Mouse (Mus musculus) erythroblast, embryonic 14.5 days (primary cell): Measurements from ENCODE around the gene Noct.

Source experiments
- GATA1 ChIP-seq: IDR thresholded peaks from 2 replicates; pipeline ENCODE4 v1.6.1; 2012; ENCODE audit warnings: low read length, inconsistent platforms, mixed read lengths
- TAL1 ChIP-seq: IDR thresholded peaks from 3 replicates; pipeline ENCODE4 v1.6.1; 2012; ENCODE audit warnings: low read length, inconsistent platforms, mixed read lengths

DNA sequence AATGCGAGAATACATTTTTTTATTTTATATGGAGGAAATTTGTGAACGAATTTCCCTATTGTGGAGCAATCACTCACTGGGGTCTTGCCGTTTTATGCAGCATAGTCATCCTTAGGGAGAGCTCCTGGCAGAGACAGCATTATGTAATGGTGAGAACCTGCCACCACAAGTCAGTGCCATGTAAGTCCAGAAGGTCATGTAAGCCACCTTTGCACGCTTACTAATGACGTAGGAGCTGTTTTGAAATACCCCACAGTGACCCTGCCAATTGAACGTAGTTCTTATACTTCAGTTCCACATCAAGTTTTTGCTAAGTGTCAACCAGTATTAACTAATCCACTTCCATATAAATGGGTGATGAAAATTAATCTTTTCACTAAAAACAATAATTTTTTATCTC, 20.3 kb upstream of the Noct start:
- no peak for TF ChIP-seq GATA1
- TF ChIP-seq TAL1, result no peak
